Mouse (Mus musculus) retina, postnatal 1 day (tissue): Measurements from ENCODE around the gene Dglucy.

Experiments used
- DNase-seq: peaks from one replicate; pipeline ENCODE4 v3.0.0-alpha.2; 2012

Dglucy gene

GRCm38 (mm10) chr12:100844546-100844945 is 65.7 kb downstream of the Dglucy start:
- no peak for DNase-seq

GRCm38 (mm10) chr12:100845829-100846228 is 67.0 kb downstream of the Dglucy start:
- DNase-seq: no peak

- DNase-seq: no peak
Measured at GRCm38 (mm10) chr12:100846566-100846965, 67.7 kb downstream of the Dglucy start.

GRCm38 (mm10) chr12:100847437-100848080 is 68.7 kb downstream of the Dglucy start:
- no peak for DNase-seq

- peak; percentile 82 for DNase-seq
Measured at GRCm38 (mm10) chr12:100849421-100850138, 70.7 kb downstream of the Dglucy start.

- no peak for DNase-seq
Measured at GRCm38 (mm10) chr12:100852370-100852769, 73.5 kb downstream of the Dglucy start.

- no peak for DNase-seq
Measured at GRCm38 (mm10) chr12:100856337-100856736, 77.5 kb downstream of the Dglucy start.

GRCm38 (mm10) chr12:100857791-100858190 is 78.9 kb downstream of the Dglucy start:
- DNase-seq: no peak

- DNase-seq: no peak
Measured at GRCm38 (mm10) chr12:100862272-100862671, 83.4 kb downstream of the Dglucy start.

- DNase-seq: no peak
Measured at GRCm38 (mm10) chr12:100862856-100863446, 84.1 kb downstream of the Dglucy start.

- DNase-seq: no peak
Measured at GRCm38 (mm10) chr12:100865072-100865471, 86.2 kb downstream of the Dglucy start.

GRCm38 (mm10) chr12:100865509-100866078 is 86.7 kb downstream of the Dglucy start:
- DNase-seq: peak; percentile 26

GRCm38 (mm10) chr12:100867097-100867496 is 88.2 kb downstream of the Dglucy start:
- no peak for DNase-seq

- DNase-seq: no peak
Measured at GRCm38 (mm10) chr12:100868049-100868622, 89.3 kb downstream of the Dglucy start.

- DNase-seq: no peak
Measured at GRCm38 (mm10) chr12:100871234-100871633, 92.4 kb downstream of the Dglucy start.

- no peak for DNase-seq
Measured at GRCm38 (mm10) chr12:100871841-100872240, 93.0 kb downstream of the Dglucy start.

- DNase-seq: peak; percentile 26
Measured at GRCm38 (mm10) chr12:100873612-100874011, 94.8 kb downstream of the Dglucy start.

- no peak for DNase-seq
Measured at GRCm38 (mm10) chr12:100875553-100875952, 96.7 kb downstream of the Dglucy start.

GRCm38 (mm10) chr12:100875960-100876359 is 97.1 kb downstream of the Dglucy start:
- DNase-seq: no peak

- DNase-seq: no peak
Measured at GRCm38 (mm10) chr12:100877936-100878335, 99.1 kb downstream of the Dglucy start.

- DNase-seq: no peak
Measured at GRCm38 (mm10) chr12:100878556-100878955, 99.7 kb downstream of the Dglucy start.

GRCm38 (mm10) chr12:100883168-100883567 is 104.3 kb downstream of the Dglucy start:
- no peak for DNase-seq

GRCm38 (mm10) chr12:100885585-100885984 is 106.7 kb downstream of the Dglucy start:
- no peak for DNase-seq
